ENCODE assay signal across 13 mouse cellular contexts in the genomic region with DNA sequence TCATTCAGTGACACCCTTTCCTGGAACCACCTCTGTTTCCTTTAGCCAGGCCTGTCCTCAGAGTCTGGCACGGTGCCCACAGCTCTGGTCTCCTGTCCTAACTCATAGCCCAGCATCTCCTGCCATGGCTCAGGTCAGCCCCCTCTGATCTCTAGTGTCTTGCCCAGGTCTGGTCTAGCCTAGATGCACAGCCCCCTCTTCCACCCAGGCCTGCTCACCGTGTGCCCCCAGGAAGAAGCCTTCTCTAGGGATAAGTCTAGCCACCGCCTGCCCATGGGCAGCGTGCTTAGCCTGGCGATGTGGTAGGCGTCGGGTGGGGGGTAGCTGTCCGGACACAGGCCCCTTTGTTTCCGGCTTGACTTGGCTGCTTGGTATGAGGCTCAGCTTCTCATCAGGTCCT. TPM values are rescaled to one million over a fixed set of nuclear protein-coding genes. Genes with fewer than 3 reads are reported as not detected.
A peak's percentile ranks its signal among the peaks of the same experiment; 100 is the strongest.
DNase-seq lines count a peak whose midpoint lies in the region; ATAC-seq lines count a peak whose summit lies in the region.
"Had no signal": no experiment of that assay in that cellular context is flagged by ENCODE, and none has a peak within 500 bp of the region (broad histone marks: within the 10 kb centered on the region; RNA-seq: fewer than 3 reads in every experiment).

No protein-coding gene starts in this region.

- WGBS in midbrain, embryonic 10.5 days = 89% methylated on average over 9 of the region's 9 CpGs
- 78% methylated on average over 9 of the region's 9 CpGs for WGBS in midbrain, embryonic 11.5 days
- WGBS in embryonic facial prominence, embryonic 10.5 days = 56% methylated on average over 9 of the region's 9 CpGs
- 67% methylated on average over 9 of the region's 9 CpGs for WGBS in midbrain, embryonic 15.5 days

- H3K27me3 ChIP-seq in midbrain, embryonic 10.5 days (ENCODE audit: low read depth, poor library complexity, severe bottlenecking) = no peaks in the 10 kb centered on the region
- H3K27me3 ChIP-seq in midbrain, embryonic 11.5 days (ENCODE audit: control insufficient read depth, insufficient read depth, low read length) = no peaks in the 10 kb centered on the region
- no peaks in the 10 kb centered on the region; the same call in 1 of the 2 replicates for H3K27me3 ChIP-seq in embryonic facial prominence, embryonic 10.5 days (replicated peaks; ENCODE audit: low read depth, poor library complexity, severe bottlenecking)
- H3K27me3 ChIP-seq in midbrain, embryonic 15.5 days (replicated peaks) = no peaks in the 10 kb centered on the region
- H3K27me3 ChIP-seq: kidney, embryonic 15.5 days had no signal

- no peak overlapping the region for H3K9ac ChIP-seq in midbrain, embryonic 11.5 days (ENCODE audit: low read length)
- no peak overlapping the region for H3K9ac ChIP-seq in midbrain, embryonic 15.5 days
- H3K9ac ChIP-seq: kidney, embryonic 15.5 days had no signal

- H3K4me1 ChIP-seq in midbrain, embryonic 10.5 days = peaks cover 28% of the 10 kb centered on the region
- H3K4me1 ChIP-seq in midbrain, embryonic 11.5 days (ENCODE audit: control insufficient read depth, insufficient read depth, low read length) = peaks cover under 1% of the 10 kb centered on the region; the same call in 1 of the 2 replicates
- peaks cover 17% of the 10 kb centered on the region for H3K4me1 ChIP-seq in embryonic facial prominence, embryonic 10.5 days
- peaks cover 6% of the 10 kb centered on the region; the same call in 1 of the 2 replicates for H3K4me1 ChIP-seq in midbrain, embryonic 15.5 days

- no peak overlapping the region for H3K4me3 ChIP-seq in midbrain, embryonic 10.5 days
- no peak overlapping the region for H3K4me3 ChIP-seq in midbrain, embryonic 11.5 days (ENCODE audit: low read depth, low read length)
- H3K4me3 ChIP-seq in embryonic facial prominence, embryonic 10.5 days = no peak overlapping the region
- no peak overlapping the region for H3K4me3 ChIP-seq in midbrain, embryonic 15.5 days
- H3K4me3 ChIP-seq: heart, adult 2 months; kidney, embryonic 15.5 days; megakaryocyte, embryonic 14.5 days had no signal

- H3K36me3 ChIP-seq in midbrain, embryonic 10.5 days = no peaks in the 10 kb centered on the region
- H3K36me3 ChIP-seq in midbrain, embryonic 11.5 days (ENCODE audit: control insufficient read depth, insufficient read depth, low read length) = no peaks in the 10 kb centered on the region
- H3K36me3 ChIP-seq in embryonic facial prominence, embryonic 10.5 days (replicated peaks) = peaks cover 12% of the 10 kb centered on the region
- no peaks in the 10 kb centered on the region for H3K36me3 ChIP-seq in midbrain, embryonic 15.5 days (replicated peaks)

- H3K9me3 ChIP-seq in midbrain, embryonic 10.5 days (replicated peaks) = no peaks in the 10 kb centered on the region
- H3K9me3 ChIP-seq in midbrain, embryonic 11.5 days (ENCODE audit: control insufficient read depth, low read length) = no peaks in the 10 kb centered on the region
- H3K9me3 ChIP-seq in embryonic facial prominence, embryonic 10.5 days = no peaks in the 10 kb centered on the region
- H3K9me3 ChIP-seq in midbrain, embryonic 15.5 days = no peaks in the 10 kb centered on the region
- H3K9me3 ChIP-seq: kidney, embryonic 15.5 days; megakaryocyte, embryonic 14.5 days had no signal

- peak overlapping the region; percentile 53 for H3K27ac ChIP-seq in midbrain, embryonic 10.5 days (replicated peaks)
- no peak overlapping the region for H3K27ac ChIP-seq in midbrain, embryonic 11.5 days (ENCODE audit: low read depth, low read length)
- peak overlapping the region; percentile 2; the same call in 1 of the 2 replicates for H3K27ac ChIP-seq in embryonic facial prominence, embryonic 10.5 days (replicated peaks)
- H3K27ac ChIP-seq in midbrain, embryonic 15.5 days = peak overlapping the region; percentile 53; the same call in 1 of the 2 replicates
- H3K27ac ChIP-seq: heart, adult 2 months; kidney, embryonic 15.5 days had no signal

- peak; percentile 30; the same call in 1 of the 2 replicates for ATAC-seq in frontal cortex, adult (ENCODE audit: low TSS enrichment)
- ATAC-seq in midbrain, embryonic 11.5 days (ENCODE audit: low FRiP score) = no peak
- peak; percentile 27 for ATAC-seq in midbrain, embryonic 15.5 days (replicated peaks)
- ATAC-seq: activated CD4-positive, CD25-positive, alpha-beta regulatory T cell, adult 4 months had no signal

- no peak overlapping the region for H3K4me2 ChIP-seq in midbrain, embryonic 11.5 days
- no peak overlapping the region for H3K4me2 ChIP-seq in midbrain, embryonic 15.5 days
- H3K4me2 ChIP-seq: kidney, embryonic 15.5 days had no signal

- DNase-seq in frontal cortex, postnatal 14 days (ENCODE audit: low spot score in 2 of 2) = no peak
- DNase-seq in midbrain, embryonic 10.5 days (ENCODE audit: low spot score) = no peak
- DNase-seq in midbrain, embryonic 11.5 days (ENCODE audit: low spot score, missing footprints) = no peak
- DNase-seq in embryonic facial prominence, embryonic 10.5 days (ENCODE audit: low spot score) = no peak
- no peak for DNase-seq in urinary bladder, adult 18-20 months (ENCODE audit: low spot score in 2 of 2)
- DNase-seq in ovary, postnatal 10 days (ENCODE audit: low spot score) = no peak
- DNase-seq: heart, adult 2 months; liver had no signal

RNA-seq across cellular contexts. Expression of gene Ccdc24, which starts 17.2 kb away (rescaled TPM):
- 1.1 and 2.2 TPM in 2 replicates for polyA plus RNA-seq in midbrain, embryonic 10.5 days (2016; fragmentation: Nextera tagmentation; extraction: Ambion mirVana)
- polyA plus RNA-seq in midbrain, embryonic 11.5 days (2014; fragmentation: Nextera tagmentation; extraction: Ambion mirVana) = 0.76 and 1.4 TPM in 2 replicates
- polyA plus RNA-seq in embryonic facial prominence, embryonic 10.5 days (2016; fragmentation: Nextera tagmentation; extraction: Ambion mirVana) = 1.4 and 1.7 TPM in 2 replicates
- polyA plus RNA-seq in midbrain, embryonic 15.5 days (2015; fragmentation: Nextera tagmentation; extraction: Ambion mirVana) = 2.7 and 3.2 TPM in 2 replicates
- polyA plus RNA-seq: activated CD4-positive, CD25-positive, alpha-beta regulatory T cell, adult 4 months had no signal

RNA-seq across cellular contexts. Expression of gene Slc6a9, which starts 20.8 kb away (rescaled TPM):
- 6.7 and 8.6 TPM in 2 replicates for polyA plus RNA-seq in midbrain, embryonic 10.5 days (2016; fragmentation: Nextera tagmentation; extraction: Ambion mirVana)
- polyA plus RNA-seq in midbrain, embryonic 11.5 days (2014; fragmentation: Nextera tagmentation; extraction: Ambion mirVana) = 4.6 and 6.3 TPM in 2 replicates
- polyA plus RNA-seq in embryonic facial prominence, embryonic 10.5 days (2016; fragmentation: Nextera tagmentation; extraction: Ambion mirVana) = 8.2 and 10.2 TPM in 2 replicates
- 32.3 and 33.0 TPM in 2 replicates for polyA plus RNA-seq in midbrain, embryonic 15.5 days (2015; fragmentation: Nextera tagmentation; extraction: Ambion mirVana)

RNA-seq across cellular contexts. Expression of gene B4galt2, which starts 28.1 kb away (rescaled TPM):
- 24.8 and 27.9 TPM in 2 replicates for polyA plus RNA-seq in midbrain, embryonic 10.5 days (2016; fragmentation: Nextera tagmentation; extraction: Ambion mirVana)
- 26.8 and 29.1 TPM in 2 replicates for polyA plus RNA-seq in midbrain, embryonic 11.5 days (2014; fragmentation: Nextera tagmentation; extraction: Ambion mirVana)
- 24.7 and 27.2 TPM in 2 replicates for polyA plus RNA-seq in embryonic facial prominence, embryonic 10.5 days (2016; fragmentation: Nextera tagmentation; extraction: Ambion mirVana)
- polyA plus RNA-seq in midbrain, embryonic 15.5 days (2015; fragmentation: Nextera tagmentation; extraction: Ambion mirVana) = 65.4 and 67.7 TPM in 2 replicates
- polyA plus RNA-seq: activated CD4-positive, CD25-positive, alpha-beta regulatory T cell, adult 4 months had no signal

RNA-seq across cellular contexts. Expression of gene Atp6v0b, which starts 32.0 kb away (rescaled TPM):
- 193 and 213 TPM in 2 replicates for polyA plus RNA-seq in midbrain, embryonic 10.5 days (2016; fragmentation: Nextera tagmentation; extraction: Ambion mirVana)
- polyA plus RNA-seq in midbrain, embryonic 11.5 days (2014; fragmentation: Nextera tagmentation; extraction: Ambion mirVana) = 214 and 216 TPM in 2 replicates
- polyA plus RNA-seq in embryonic facial prominence, embryonic 10.5 days (2016; fragmentation: Nextera tagmentation; extraction: Ambion mirVana) = 157 and 162 TPM in 2 replicates
- polyA plus RNA-seq in midbrain, embryonic 15.5 days (2015; fragmentation: Nextera tagmentation; extraction: Ambion mirVana) = 617 and 618 TPM in 2 replicates

RNA-seq across cellular contexts. Expression of gene Dph2, which starts 36.7 kb away (rescaled TPM):
- polyA plus RNA-seq in midbrain, embryonic 10.5 days (2016; fragmentation: Nextera tagmentation; extraction: Ambion mirVana) = 27.9 and 30.9 TPM in 2 replicates
- polyA plus RNA-seq in midbrain, embryonic 11.5 days (2014; fragmentation: Nextera tagmentation; extraction: Ambion mirVana) = 23.9 and 27.7 TPM in 2 replicates
- polyA plus RNA-seq in embryonic facial prominence, embryonic 10.5 days (2016; fragmentation: Nextera tagmentation; extraction: Ambion mirVana) = 24.8 and 26.6 TPM in 2 replicates
- polyA plus RNA-seq in midbrain, embryonic 15.5 days (2015; fragmentation: Nextera tagmentation; extraction: Ambion mirVana) = 24.0 and 25.5 TPM in 2 replicates
